Mouse (Mus musculus): ENCODE data around the gene Tmed9.
"Not testable (repeated sequence)": the region's sequence is repeated elsewhere in the genome, so short reads cannot be mapped to it uniquely, and the experiment has no call there.

The Tmed9 gene

GRCm38 (mm10) chr13:55557499-55557898 is 16.0 kb upstream of the Tmed9 start:
- in situ Hi-C loops (cut with MboI; ENCODE audit: low pct_unique_long_range_greater_than_20kb in 1 of 2, low sequenced_read_pairs in 2 of 2, unreplicated experiment in 1 of 2), result no loop called here

DNA sequence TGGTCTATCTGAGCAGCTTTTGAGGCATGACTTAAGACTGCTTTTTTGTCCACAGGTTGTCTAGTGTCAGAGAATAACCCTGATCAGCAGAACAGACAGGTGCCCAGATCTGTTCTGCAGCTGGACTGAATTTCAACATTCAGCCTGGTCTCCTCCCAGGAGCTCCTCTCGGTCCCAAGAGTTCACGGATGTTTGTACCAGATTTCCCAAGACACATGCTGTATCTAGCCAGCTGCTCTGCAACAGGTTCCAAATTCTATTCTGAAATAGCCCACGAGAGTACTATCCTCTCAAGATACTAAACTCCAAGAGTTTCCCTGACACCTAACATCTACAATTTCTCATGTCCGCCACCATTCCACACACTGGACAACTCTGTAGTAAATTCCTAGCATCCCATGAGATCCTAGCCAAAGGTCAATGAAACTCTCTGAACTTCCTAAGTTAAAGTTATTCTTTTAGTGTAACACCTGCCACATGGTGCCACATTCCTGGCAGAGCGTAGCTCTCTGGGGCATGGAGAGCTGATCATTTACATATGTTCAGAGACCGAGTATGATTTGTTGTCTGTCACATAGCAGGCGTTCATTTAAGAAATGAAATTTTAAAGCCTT is 10.2 kb upstream of the Tmed9 start:
- in situ Hi-C loops (cut with MboI; ENCODE audit: low pct_unique_long_range_greater_than_20kb in 1 of 2, low sequenced_read_pairs in 2 of 2, unreplicated experiment in 1 of 2), result no loop called here

DNA sequence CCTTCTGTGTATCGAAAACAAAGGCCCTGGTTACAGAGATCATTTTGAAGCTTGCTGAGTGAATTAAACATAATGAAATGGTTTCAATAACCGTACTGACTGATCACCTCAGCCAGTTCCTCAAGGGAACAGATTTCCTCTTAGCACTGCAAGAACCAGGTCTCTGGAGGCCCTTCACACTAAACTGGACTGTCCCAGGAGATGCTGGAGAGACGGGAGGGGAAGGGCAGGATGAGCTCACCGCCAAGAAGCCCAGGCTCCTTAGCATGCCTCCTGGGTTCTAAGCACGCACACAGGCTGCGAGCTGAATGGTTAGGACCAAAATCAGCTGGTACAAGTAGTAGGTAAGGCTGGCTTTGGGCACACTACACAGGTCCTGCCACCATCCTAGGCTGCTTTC is 6.5 kb upstream of the Tmed9 start:
- in situ Hi-C loops (cut with MboI; ENCODE audit: low pct_unique_long_range_greater_than_20kb in 1 of 2, low sequenced_read_pairs in 2 of 2, unreplicated experiment in 1 of 2), result no loop called here

GRCm38 (mm10) chr13:55567949-55568348 is 5.6 kb upstream of the Tmed9 start:
- in situ Hi-C loops (cut with MboI; ENCODE audit: low pct_unique_long_range_greater_than_20kb in 1 of 2, low sequenced_read_pairs in 2 of 2, unreplicated experiment in 1 of 2), result no loop called here

DNA sequence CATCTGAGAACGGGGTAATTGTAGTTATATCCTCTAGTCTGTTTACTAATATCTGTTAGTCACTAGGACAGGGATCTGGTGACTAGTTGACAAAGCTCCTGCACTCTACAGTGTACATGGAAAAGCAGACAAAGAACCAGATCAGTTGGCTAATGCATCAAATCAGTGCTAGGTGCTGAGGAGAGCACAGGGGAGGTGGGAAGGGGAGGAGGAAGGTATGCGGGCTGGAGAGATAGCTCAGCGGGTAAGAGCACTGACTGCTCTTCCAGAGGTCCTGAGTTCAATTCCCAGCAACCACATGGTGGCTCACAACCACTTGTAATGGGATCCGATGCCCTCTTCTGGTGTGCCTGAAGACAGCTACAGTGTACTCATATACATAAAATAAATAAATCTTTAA is 5.0 kb upstream of the Tmed9 start:
- in situ Hi-C loops (cut with MboI; ENCODE audit: low pct_unique_long_range_greater_than_20kb in 1 of 2, low sequenced_read_pairs in 2 of 2, unreplicated experiment in 1 of 2), result not testable (repeated sequence)

- in situ Hi-C loops (cut with MboI; ENCODE audit: low pct_unique_long_range_greater_than_20kb in 1 of 2, low sequenced_read_pairs in 2 of 2, unreplicated experiment in 1 of 2), result no loop called here
Observed at GRCm38 (mm10) chr13:55569726-55570285, 3.7 kb upstream of the Tmed9 start.

DNA sequence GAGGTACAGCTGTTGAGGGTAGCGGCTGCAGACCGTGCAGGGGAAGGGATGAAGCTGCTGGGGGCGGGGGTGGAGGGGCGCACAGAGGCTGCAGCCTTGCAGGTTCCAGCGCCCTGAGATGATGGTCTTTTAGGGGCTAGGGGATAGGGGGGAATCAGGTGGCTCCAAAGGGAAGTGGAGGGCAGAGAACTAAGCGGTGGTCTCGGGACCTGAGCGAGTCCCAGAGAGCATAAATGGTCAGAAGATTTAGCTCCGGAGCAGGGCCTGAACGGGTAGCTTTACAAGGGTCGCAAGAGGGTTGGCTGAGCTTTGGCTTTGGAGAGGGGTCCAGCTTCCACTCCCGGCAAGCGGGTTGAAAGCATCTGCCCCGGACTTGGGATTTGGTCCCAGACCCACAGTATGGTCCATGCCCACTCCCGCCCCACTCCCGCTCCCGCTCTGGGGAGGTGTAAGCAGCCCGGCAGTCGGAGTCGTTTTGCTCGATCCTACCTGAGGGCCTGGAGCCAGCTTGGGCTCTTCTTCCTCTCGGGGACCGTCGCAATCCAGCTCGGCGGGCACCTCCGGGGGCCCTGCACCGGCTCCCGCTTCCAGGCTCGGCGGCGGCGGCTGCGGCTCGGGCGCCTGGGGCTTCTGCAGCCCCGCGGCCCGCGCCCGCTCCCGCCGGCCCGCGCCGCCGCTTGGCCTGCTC is 3.1 kb upstream of the Tmed9 start:
- in situ Hi-C loops (cut with MboI; ENCODE audit: low pct_unique_long_range_greater_than_20kb in 1 of 2, low sequenced_read_pairs in 2 of 2, unreplicated experiment in 1 of 2), result no loop called here

DNA sequence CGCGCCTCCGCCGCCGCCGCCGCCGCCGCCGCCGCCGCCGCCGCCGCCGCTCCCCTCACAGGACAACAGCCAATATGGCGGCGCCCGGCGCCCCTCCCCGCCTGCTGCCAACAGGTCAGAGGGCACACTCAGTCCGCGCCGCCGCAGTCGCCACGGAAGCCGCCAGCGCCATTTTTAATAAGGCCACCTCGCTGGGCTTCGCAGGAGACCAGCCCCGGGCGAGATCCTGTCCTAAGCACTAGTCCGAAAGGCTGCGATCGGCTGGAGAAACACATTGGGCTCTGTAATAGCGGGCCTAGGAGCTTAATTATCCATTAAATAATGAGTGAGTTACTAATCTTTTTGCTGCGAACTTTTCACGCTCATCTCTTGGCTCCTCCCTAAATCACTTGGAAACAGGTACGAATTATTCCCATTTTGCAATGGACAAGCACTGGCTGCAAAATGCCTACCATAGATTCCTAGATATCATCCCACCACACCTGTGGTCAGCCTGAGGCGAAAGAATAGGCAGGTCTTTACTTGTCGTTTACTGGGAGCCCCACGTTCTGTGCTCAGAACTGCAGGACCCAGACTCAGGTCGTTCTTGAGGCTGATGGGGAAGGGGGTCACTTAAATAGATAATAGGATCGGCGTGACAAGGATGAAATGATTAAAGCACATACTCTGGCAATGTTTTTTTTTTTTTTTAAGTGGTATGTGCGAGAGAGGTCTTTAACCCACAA is 2.3 kb upstream of the Tmed9 start, which contains the start of gene Fam193b:
TSS of gene Fam193b (minus strand) at position 94 of the 725 bp plus-strand sequence.
- in situ Hi-C loops (cut with MboI; ENCODE audit: low pct_unique_long_range_greater_than_20kb in 1 of 2, low sequenced_read_pairs in 2 of 2, unreplicated experiment in 1 of 2), result no loop called here

- in situ Hi-C loops (cut with MboI; ENCODE audit: low pct_unique_long_range_greater_than_20kb in 1 of 2, low sequenced_read_pairs in 2 of 2, unreplicated experiment in 1 of 2), result no loop called here
Observed at GRCm38 (mm10) chr13:55571977-55572376, 1.6 kb upstream of the Tmed9 start.

GRCm38 (mm10) chr13:55574321-55574720 is 789 bp downstream of the Tmed9 start:
- in situ Hi-C loops (cut with MboI; ENCODE audit: low pct_unique_long_range_greater_than_20kb in 1 of 2, low sequenced_read_pairs in 2 of 2, unreplicated experiment in 1 of 2), result no loop called here

DNA sequence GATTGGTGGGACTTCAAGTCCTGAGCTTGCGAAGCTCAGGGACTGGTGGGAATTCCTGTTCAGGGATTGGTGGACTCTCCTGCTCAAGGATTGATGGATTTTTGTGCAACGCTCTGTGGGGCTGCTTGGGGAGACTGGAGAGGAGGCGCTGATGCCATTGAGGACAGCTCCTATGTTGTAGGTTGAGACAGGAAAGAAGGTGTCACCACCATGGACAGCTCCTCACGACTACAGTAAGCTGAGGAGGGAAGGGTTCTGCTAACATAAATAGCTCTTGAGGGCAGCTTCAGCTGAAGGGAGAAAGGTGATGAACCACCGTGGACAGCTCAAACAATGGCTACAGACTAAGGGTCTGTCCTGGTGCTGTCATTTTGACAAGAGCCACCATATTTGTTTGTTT is 2.4 kb downstream of the Tmed9 start:
- in situ Hi-C loops (cut with MboI; ENCODE audit: low pct_unique_long_range_greater_than_20kb in 1 of 2, low sequenced_read_pairs in 2 of 2, unreplicated experiment in 1 of 2), result no loop called here

- in situ Hi-C loops (cut with MboI; ENCODE audit: low pct_unique_long_range_greater_than_20kb in 1 of 2, low sequenced_read_pairs in 2 of 2, unreplicated experiment in 1 of 2), result not testable (repeated sequence)
Observed at GRCm38 (mm10) chr13:55576872-55577271, 3.3 kb downstream of the Tmed9 start.

DNA sequence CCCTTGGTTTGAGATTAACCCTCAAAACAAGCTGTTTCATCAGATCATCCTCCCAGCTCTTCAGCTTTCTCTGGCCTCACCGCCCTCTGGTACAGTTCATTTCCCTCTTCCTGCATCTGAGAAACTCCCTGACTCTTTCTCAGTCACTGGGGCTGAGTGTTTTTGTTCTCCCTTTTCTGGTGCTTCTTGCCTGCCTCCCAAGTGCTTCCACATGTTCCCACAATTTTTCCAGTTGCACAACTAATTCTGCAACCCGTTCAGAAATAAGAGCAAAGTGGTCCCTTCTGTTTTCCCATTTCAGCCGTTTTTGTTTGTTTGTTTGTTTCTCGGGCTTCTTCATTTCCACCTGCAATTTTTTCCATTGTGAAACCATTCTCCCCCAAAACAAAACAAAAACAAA is 4.6 kb downstream of the Tmed9 start:
- in situ Hi-C loops (cut with MboI; ENCODE audit: low pct_unique_long_range_greater_than_20kb in 1 of 2, low sequenced_read_pairs in 2 of 2, unreplicated experiment in 1 of 2), result no loop called here

DNA sequence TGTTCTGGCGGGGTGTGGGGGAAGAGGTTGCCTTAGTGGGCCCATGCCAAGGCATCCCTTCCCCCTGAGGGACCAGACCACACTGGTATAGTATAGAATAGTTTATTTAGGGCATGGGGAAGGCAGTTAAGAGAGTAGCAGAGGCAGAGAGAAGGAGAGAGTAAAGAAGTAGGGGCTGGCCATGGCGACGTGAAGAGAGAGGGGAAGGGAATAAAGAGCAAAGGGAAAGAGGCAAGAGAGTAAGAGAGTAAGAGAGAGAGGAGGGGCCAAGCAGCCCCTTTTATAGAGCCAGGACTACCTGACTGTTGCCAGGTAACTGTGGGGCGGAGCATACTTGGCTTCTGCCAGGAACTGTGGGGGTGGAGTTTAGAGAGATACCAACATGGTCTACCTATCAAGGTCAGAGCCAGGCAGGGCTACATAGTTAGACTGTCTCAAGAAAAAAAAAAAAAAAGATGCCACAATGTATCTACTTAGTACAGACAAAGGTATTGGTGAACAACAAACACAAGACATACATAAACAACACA is 18.5 kb downstream of the Tmed9 start:
- in situ Hi-C loops (cut with MboI; ENCODE audit: low pct_unique_long_range_greater_than_20kb in 1 of 2, low sequenced_read_pairs in 2 of 2, unreplicated experiment in 1 of 2), result no loop called here

DNA sequence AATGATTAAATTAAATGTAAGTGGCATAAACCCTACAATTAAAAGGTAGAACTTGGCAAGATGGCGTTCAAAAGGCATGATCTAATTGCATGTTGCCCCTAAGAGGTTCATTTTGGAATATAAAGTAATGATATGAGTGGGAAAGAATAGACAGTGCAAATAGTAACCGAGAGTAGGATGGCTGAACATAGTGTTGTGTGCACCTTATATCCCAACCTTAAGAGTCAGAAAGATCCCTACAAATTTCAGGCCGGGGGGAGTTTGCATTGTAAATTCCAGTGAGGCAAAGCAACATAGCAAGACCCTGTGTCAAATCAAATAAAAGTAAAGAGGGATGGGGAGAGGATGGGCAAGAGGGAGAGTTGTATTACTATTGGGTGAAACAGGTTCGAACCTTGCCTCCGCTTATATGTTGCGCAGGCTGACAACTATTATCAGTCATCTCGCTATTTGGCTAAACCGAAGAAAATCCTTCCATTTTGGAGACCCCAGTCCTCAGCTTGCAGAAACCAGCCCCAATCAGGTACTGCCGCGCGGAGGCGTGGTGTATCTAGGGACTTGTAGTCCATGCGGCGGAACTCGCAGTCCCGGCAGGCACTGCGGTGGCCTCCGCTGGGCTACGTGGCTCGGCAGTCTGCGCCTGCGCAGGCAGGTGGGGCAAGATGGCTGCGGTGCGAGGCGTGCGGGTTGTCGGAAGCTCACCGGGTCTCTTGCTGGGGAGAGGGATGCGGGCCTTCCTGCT is 19.2 kb downstream of the Tmed9 start:
- in situ Hi-C loops (cut with MboI; ENCODE audit: low pct_unique_long_range_greater_than_20kb in 1 of 2, low sequenced_read_pairs in 2 of 2, unreplicated experiment in 1 of 2), result no loop called here

GRCm38 (mm10) chr13:55593254-55593747 is 19.8 kb downstream of the Tmed9 start:
- in situ Hi-C loops (cut with MboI; ENCODE audit: low pct_unique_long_range_greater_than_20kb in 1 of 2, low sequenced_read_pairs in 2 of 2, unreplicated experiment in 1 of 2), result no loop called here

DNA sequence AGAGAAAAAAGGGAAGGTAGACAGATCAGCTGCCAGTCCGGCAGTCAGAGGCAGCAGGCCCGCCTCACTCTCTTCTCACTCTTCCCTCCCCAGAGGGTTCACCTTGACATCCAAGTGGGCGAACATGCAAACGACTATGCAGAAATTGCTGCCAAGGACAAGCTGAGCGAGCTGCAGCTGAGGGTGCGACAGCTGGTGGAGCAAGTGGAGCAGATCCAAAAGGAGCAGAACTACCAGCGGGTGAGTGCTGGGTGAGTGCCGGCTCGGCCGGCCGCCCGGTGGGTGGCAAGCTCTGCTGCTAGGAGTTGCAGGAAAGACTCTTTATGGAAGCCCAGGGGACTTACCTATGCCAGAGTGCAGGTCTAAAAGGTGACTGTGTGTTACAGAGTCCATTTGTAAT is 21.8 kb downstream of the Tmed9 start:
- in situ Hi-C loops (cut with MboI; ENCODE audit: low pct_unique_long_range_greater_than_20kb in 1 of 2, low sequenced_read_pairs in 2 of 2, unreplicated experiment in 1 of 2), result no loop called here

DNA sequence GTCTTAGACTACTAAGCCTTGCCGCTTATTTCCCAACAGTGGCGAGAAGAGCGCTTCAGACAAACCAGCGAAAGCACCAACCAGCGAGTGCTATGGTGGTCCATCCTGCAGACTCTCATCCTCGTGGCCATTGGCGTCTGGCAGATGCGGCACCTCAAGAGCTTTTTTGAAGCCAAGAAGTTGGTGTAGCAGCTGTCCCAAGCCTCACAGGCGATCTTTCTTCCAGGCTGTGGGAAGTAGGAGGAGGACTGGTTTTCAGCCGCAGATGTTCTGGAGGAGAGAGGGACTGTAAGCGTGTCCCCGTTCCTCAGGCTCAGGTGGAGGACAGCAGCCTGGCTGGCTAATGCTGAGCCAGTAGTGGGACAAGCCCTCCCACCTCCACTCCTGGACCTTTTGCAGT is 23.3 kb downstream of the Tmed9 start:
- in situ Hi-C loops (cut with MboI; ENCODE audit: low pct_unique_long_range_greater_than_20kb in 1 of 2, low sequenced_read_pairs in 2 of 2, unreplicated experiment in 1 of 2), result no loop called here
